Mouse (Mus musculus): ENCODE results near the gene Cers5. TPM values are rescaled to one million over a fixed set of nuclear protein-coding genes. Genes with fewer than 3 reads are reported as not detected.

Cers5 gene
- total RNA-seq, 2 experiments from 2014 or later = 54.3 to 57.0 TPM

DNA sequence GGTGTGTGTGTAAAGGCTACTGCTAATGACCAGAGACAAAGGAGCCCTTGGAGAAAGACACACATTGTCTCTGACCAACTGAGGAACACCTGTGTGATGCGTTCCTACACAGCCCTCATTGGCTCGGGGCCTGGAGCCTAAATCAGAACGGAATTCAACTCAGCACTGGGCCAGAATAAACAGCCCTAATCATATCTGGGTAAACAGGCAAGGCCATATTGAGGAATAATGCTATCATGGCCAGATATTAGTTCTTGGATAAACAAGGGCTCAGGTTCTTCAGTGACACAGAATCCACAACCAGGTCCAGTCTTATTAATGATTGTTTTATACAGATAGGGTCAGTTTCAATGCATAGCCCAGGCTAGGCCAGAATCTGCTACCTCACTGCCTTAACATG, 18.3 kb upstream of the Cers5 start:
- DNase-seq (ENCODE audit: low spot score in 2 of 2) = no peak

GRCm38 (mm10) chr15:99790464-99790863, 17.8 kb upstream of the Cers5 start:
- no peak for DNase-seq (ENCODE audit: low spot score in 2 of 2)

DNA sequence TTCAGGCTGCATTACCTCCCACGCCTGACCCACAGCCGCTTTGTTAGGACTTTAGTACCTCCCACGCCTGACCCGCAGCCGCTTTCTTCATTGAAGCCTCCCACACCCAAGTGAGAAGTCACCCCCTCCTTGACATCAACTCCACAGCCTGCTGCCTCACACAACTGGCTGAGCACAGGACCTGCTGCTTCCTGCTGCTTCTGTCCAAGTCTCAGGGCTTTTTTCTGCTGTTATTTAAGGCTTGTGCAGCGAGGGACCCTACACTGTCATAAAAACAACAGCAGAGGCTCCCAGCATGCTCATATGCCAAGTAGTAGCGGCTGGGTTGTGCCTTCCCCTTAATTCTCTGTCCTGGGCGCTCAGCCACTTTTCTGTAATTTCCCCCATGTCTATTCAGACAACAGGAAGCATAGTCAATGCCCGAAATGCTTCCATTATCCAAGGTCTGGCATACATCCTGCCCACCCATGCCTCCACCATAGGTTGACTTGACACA, 15.0 kb upstream of the Cers5 start:
- DNase-seq (ENCODE audit: low spot score in 2 of 2) = no peak

DNA sequence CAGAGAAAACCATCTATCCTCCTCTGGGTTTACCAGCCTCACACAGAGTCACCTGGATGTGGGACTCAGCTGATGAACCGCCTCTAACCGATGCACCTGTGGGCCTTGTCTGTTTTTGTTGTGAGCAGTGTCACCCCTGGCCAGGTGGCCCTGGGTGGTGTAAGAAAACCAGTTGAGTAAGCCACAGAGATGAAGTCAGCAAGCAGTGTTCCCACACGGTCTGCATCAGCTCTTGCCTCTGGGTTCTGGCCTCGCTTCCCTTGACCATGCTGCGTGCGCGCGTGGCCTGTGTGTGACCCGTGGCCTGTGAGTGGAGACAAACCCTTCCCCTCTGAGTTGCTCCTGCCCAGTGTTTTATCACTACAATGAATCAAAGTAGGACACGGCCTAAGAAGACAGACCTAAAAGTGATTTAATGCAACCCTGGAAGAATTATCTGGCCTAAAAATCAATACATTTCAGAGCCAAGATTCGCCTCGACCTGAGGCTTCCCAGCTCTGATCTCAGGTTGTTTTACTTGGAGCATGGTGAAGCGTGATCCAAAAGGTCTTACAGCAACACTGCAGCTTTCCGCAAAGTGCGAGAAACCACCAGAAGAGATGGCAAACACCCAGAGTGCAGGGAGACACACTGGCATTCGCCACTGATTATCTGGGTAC, 6.1 kb upstream of the Cers5 start:
- no peak for DNase-seq (ENCODE audit: low spot score in 2 of 2)

GRCm38 (mm10) chr15:99778148-99778547, 5.5 kb upstream of the Cers5 start:
- DNase-seq (ENCODE audit: low spot score in 2 of 2) = no peak

- DNase-seq (ENCODE audit: low spot score in 2 of 2) = no peak
Observed at GRCm38 (mm10) chr15:99772925-99773324, 240 bp upstream of the Cers5 start.

GRCm38 (mm10) chr15:99772277-99772880, 306 bp downstream of the Cers5 start:
- DNase-seq (ENCODE audit: low spot score in 2 of 2) = peak; percentile 66 to 84

DNA sequence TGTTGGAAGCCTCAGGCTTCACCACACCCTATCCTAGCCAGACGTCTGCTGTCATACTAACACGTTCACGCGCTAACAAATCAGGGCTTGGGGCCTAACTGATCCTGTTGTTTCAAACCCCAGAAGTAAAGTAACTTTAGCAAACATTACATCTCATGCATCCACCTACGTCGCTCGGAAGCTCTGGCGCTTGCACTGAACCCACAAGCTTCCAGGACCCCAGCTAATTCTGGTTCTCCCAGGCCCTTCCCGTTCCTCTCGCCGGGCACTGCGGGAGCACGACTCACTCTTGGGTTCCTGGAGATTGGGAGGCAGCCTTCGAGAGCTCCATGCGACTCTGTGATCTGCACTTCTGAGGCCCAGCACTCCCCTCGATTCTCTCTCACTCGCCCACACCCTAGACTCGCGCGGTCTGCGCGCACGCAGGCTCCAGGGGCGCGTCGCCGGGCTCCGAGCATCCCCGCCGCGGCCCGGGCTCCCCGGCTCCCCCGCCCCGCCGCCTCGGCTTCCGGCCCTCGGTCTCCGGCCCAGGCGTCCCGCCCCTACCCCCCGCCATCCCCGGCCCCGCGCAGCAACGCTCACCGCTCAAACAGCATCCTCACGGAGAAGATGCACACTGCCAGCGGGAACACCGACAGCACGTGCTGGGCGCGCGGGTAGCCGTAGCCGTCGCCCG, 946 bp downstream of the Cers5 start:
- DNase-seq (ENCODE audit: low spot score in 2 of 2) = peak in 1 of 2 experiments; percentile 17

DNA sequence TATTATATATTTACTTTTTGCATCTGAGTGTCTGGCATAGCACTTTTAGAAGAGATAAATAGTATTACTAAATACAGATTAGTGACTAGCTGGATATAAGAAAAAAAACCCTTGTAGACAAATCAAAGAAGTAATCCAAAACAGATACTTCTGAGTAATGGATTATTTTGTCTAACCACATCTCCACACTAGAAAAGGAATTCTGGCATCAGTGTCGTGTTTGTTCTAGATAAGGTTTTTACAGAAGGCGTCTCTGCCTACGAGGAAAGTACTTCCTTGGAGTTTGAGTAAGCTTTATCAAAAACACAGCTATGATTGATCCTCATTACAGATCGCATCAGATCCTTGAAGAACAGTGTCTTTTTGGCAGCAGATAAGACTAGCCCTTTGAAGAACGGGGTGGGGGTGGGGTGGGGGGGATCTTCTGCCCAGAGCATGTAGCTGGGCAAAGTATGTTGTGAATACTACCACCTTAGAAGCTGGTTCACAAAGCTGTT, 1.6 kb downstream of the Cers5 start:
- DNase-seq (ENCODE audit: low spot score in 2 of 2) = no peak

- DNase-seq (ENCODE audit: low spot score in 2 of 2) = no peak
Observed at GRCm38 (mm10) chr15:99768761-99769160, 3.9 kb downstream of the Cers5 start.

GRCm38 (mm10) chr15:99767467-99767866, 5.2 kb downstream of the Cers5 start:
- no peak for DNase-seq (ENCODE audit: low spot score in 2 of 2)

GRCm38 (mm10) chr15:99754204-99754603, 18.5 kb downstream of the Cers5 start:
- DNase-seq (ENCODE audit: low spot score in 2 of 2) = no peak

GRCm38 (mm10) chr15:99740229-99740628, 32.5 kb downstream of the Cers5 start:
- DNase-seq (ENCODE audit: low spot score in 2 of 2) = no peak

- no peak for DNase-seq (ENCODE audit: low spot score in 2 of 2)
Observed at GRCm38 (mm10) chr15:99736675-99737074, 36.0 kb downstream of the Cers5 start.

DNA sequence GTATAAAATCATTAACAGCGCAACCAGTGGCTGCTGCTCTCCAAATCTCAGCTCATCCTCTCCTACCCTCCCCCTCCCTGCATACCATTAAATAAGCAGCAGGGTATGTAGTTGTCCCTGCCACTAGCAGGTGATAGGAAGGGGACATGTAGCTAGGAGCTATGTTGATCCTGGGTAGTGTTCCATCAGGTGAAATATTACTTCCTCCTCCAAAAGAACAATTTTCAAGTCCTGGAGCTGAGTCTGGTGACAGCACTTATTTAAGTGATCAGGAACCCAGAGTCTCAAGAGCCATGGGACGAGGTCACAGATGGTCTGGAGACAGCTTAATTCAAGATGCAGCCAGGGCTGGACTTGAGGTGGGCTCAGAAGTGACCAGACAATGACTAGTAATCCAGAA, 37.1 kb downstream of the Cers5 start:
- peak; percentile 100 for DNase-seq (ENCODE audit: low spot score in 2 of 2)

- DNase-seq (ENCODE audit: low spot score in 2 of 2) = no peak
Observed at GRCm38 (mm10) chr15:99733186-99733585, 39.5 kb downstream of the Cers5 start.

- no peak for DNase-seq (ENCODE audit: low spot score in 2 of 2)
Observed at GRCm38 (mm10) chr15:99731678-99732077, 41.0 kb downstream of the Cers5 start.

- DNase-seq (ENCODE audit: low spot score in 2 of 2) = no peak
Observed at GRCm38 (mm10) chr15:99731167-99731566, 41.5 kb downstream of the Cers5 start.

- no peak for DNase-seq (ENCODE audit: low spot score in 2 of 2)
Observed at GRCm38 (mm10) chr15:99729056-99729783, 43.5 kb downstream of the Cers5 start.

- DNase-seq (ENCODE audit: low spot score in 2 of 2) = no peak
Observed at GRCm38 (mm10) chr15:99728211-99728610, 44.5 kb downstream of the Cers5 start.

GRCm38 (mm10) chr15:99727525-99727924, 45.2 kb downstream of the Cers5 start:
- no peak for DNase-seq (ENCODE audit: low spot score in 2 of 2)
